Mouse (Mus musculus) R1 (cell line): Measurements from ENCODE around the gene Heca.
A peak's percentile ranks its signal among the peaks of the same experiment; 100 is the strongest.

Experiments
- DNase-seq: peaks from one replicate; pipeline ENCODE4 v3.0.0-alpha.2; 2018; ENCODE audit warnings: low read depth, low spot score

The Heca gene

DNA sequence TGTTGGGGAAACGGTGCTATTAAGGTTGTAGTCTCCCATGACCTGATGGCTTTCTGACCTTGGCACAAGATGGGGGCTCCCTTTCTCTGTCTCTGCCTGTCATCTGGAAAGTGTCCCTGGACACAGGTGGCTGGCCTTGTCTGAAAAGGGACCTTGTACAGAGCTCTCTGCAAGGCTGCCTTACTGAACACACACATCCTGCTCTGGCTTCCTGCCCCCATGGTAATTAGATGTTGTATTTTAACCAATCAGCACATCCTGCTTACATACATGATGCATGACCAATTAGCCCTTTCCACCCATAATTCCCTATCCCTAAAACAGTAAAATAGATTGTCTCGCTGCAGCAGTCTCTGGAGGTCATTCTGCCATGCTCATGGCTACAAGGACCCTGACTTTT is 67.1 kb downstream of the Heca start:
- no peak for DNase-seq

DNA sequence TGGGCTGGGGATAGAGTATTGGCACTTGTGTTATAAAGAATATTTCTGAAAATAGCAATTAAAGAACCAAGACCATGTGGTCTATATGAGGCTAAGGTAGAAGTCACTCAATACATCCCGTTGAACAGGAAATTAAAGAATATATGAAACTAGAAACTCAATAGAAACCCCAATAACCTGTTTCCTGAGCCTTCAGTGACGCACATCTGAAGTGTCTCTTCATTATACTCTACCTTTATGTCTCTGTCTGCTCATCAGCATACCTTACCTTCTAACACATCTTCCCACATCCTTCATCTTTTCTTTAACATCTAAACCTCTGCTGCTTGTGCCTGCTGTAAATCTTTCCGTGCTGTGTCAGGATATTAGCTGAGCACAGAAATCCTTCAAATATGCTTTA is 67.8 kb downstream of the Heca start:
- DNase-seq = no peak

DNA sequence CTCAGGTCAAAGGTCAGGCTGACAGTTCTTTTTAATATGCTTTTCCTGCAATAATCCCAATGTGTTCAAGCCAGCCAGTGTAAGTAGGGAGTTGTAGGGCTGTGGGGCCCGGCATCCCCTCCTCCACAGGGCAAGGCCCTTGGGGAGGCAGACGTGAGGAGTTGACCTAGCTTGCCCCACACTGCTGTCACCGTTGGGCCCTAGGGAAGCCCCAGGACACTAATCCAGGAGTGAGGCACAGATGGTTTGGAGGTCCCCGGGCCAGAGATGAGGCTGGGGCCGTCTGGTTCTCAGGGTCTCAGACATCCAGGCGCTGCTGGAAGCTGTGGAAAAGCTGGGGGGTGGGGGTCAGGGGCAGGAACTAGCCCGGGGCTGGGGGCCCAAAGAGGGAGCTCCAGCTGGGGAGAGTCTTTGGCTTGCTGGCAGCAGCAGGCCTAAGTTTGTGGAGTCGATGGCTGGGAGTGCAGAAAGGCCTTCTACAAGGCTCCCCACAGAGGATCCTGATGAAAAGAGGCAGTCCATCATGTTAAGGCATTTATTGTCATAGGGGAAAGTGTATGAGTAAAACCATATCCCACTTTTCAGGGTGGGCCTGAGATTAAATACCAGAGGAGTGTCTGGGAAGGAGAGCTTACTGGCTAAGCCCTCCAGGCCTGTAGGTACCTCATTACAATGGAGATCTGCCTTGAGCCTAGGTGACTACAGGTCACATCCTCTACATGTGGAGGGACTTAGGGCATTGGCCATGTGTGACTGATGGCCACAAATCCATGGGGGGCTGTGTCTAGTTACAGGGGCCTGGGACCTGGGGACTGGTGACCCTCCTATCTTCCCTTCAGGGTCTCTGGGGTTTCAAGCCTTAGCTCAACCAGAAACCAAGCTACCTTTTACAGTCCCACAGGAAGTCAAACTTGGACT is 69.6 kb downstream of the Heca start:
- DNase-seq = no peak

DNA sequence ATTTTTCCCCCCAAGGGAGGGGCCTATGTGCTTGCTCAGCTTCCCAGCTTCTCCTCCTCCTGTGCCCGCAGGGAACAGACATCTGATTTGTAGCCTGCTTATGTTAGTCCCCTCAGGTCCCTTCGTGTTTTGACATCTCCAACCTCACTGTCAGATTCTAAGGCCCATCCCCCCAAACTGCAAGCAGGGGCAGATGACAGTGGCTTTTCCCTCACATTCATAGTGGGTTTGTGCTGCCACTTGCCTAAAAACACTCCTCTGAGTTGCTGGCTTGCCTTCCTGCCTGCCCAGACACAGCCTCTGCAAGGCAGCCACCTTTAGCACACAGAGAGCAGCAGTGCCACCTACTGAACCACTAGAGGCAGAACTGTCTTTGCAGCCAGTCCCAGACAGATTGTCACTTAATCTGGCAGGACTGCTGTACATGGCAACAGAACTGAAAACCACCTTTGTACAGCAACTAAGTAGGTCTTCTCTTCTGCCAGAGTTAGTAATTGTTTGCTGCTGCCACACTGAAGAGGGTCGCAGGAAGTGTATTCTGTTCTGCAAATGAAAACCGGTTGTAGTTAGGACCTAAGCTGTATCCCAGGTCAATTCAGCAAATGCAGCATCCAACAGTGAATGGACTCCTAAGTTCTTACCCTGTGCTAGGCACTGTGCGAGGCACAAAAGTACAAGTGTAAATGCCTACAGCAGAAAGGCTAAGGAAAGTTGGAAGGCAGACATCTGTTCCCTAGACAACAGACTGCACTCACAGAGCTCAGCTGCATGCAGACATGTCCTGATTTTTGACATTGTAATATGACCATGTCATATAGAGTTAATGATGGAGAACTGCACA is 77.8 kb downstream of the Heca start:
- peak; percentile 75 for DNase-seq

DNA sequence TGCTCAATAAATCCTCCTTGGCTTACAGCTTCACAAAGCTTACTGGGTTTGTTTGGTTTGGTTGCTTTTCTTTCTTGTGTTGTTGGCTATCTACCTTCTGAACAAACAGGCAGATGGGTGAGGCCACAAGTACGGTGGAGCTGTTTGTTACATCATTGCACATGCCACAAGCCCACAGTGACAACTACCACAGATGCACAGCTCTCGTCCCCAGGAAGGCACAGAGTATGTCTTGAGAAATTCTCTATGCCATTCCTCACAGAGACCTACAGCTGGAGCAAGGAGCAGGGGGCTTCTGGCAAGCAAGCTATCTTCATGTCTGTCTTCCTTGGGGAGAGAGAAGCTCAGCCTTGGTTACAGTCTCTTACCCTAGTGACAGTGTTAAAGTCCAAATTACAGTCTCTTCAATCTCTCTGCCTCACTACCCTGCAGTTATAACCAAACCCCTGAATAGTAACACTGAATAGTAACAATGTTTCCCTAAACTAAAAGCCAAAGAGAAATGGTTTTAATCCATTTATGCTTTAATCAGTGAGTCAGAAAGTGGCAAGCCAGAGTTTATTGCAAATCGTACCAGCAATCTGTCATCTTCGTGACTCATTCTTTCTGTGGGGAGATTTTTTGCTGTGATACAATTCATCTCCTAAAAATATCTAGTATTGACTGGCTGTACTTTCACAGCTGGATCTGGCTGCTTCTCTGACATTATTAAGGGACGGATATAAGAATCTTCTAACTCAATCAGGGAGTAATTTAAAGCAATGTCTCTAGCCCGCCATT is 87.0 kb downstream of the Heca start:
- DNase-seq = no peak

DNA sequence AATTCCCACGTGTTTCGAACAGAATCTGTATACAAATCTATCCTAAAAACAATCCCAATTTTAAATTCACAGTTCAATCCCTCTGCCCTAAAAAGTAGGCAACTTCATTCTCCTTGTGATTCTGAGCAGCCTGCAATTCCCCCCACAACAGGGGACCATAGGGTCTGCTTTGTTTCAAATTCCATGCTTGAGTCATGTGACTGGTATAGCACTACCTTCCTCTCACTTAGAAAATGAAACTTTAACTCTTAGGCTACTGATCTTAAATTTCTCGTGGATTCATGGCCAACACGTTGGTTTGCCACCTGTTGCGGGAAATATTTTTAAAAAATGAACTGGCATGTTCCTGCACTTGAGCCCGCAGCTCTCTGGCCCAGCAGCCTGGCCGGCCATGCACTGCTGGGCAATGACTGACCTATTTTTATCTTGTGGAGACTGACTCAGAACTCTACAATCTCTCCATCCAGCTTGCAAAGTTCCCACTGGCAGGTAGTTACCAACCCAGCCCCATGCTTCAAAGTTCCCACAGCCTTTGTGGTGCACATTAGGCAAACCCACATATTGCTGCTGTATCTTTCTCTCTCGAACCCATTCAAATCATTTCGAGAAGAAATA is 90.1 kb downstream of the Heca start:
- DNase-seq = peak; percentile 23

DNA sequence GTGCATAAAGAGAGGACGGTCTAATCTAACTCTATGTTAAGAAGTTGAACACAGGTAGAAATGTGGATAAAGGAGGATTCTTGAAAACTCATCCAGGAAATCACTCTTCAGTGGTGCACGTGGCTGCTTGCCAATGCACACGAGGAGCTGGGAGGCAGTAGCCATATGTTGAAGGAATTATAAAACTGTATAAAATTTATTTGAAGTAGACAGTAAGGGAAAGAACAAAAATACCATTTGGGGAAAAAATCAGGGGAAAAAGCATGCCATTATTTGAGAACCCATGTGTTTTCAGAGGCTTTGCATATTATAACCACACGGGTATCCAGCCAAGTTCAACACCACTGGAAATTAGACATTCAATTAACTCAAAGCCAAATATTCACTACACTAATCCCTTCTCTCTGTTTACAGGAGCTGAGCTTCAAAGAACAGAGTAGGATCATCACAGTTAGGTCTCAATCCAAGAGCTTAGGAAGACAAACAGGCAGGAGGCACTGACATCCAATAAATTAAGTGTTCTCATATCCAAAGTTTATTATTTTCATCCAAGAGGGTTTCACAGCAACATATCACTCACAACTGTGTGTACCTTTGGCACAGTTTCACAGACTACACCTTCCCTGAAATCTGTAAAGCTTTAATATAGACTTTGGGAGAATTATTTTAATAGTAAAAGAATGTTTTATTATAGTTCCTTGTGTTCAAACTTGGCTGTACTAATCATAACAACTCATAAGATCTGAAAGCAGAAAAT is 102.9 kb downstream of the Heca start:
- no peak for DNase-seq

DNA sequence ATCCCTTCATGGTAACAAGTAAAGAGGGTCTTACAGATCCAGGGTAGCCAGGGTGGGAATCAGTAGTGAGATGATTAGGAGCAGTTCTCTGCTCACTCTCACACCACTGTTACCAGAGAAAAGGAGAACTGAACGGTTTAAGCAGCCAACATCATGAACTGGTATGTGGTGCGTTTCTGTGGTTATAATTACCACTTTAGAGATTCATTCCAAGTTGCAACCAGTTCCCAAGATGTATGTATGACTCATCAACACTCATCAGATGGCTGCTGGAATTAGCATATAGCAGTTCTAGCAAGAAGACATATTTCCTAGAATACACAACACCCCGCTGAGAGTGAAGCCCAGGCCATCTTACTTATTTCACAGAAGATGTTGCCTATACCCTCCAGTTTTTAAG is 105.8 kb downstream of the Heca start:
- DNase-seq = no peak

DNA sequence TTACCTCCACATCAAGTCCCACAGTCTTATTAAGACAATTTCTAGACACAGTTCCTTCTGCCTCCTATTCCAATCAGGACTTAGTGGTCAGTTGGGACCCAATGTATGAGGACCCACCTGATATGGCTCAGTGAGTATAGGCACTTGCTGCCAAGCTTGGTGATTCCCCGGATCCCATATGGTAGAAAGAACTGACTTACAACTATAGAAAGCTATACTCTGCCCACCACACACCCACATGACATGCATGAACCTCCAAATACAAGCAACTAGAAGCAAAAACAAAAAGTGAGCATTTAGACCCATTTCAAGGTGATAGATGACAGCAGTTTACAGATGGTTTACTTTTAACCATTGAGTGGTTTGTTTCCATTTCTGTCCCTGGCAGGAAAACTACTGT is 111.6 kb downstream of the Heca start:
- DNase-seq = no peak

DNA sequence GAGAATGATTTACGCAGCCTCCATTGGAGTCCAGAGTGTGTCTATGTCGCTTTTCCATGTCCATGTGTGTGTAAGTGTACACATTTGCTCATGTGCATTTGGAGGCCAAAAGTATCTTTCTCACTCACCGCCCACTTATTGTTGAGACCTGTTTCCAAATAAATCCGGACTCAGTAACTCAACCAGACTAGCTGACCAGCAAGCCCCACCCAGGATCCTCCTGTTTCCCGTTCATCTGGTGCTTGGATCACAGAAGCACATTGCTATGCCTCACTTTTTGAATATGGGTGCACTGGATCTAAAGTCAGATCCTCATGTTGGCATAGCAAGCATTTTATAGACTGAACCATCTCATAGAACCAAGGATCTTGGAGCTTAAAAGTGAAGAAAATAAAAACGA is 112.8 kb downstream of the Heca start:
- DNase-seq = no peak

DNA sequence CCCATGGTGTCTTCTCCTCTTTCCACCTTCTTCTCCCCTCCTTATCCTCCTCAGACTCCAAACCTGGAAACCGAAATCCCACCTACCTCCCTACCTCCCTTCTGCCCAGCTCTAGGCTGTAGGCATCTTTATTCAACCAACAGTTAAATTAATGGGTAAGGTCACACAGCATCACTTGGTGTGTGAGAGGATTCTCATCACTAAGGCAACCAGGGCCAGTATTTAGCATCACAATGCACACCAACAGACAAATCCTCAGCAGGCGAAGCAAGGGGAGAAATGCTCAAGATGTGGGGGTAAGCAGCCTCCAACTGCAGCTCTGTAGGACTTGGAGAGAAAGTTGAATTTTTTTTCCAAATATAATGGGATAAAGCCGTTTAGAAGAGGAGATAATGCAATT is 116.8 kb downstream of the Heca start:
- peak; percentile 68 for DNase-seq

DNA sequence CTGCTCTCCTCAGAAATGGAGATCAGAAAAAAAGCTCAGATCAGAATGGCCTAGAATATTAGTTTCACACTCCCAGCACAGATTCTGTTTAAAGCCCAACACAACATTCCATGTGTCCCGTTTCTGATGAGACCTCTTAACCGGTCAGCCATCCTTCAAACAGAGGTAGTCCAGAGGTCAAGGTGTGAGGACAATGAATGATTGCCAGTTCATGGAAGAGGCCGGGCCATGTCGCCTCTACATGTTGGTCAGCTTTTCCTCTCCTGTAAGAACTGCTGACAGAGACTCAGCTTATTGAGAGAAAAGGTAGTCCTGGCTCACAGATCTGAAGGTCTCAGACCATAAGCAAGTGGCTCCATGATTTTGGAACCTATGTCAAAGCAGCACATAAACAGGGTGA is 118.7 kb downstream of the Heca start:
- DNase-seq = no peak

DNA sequence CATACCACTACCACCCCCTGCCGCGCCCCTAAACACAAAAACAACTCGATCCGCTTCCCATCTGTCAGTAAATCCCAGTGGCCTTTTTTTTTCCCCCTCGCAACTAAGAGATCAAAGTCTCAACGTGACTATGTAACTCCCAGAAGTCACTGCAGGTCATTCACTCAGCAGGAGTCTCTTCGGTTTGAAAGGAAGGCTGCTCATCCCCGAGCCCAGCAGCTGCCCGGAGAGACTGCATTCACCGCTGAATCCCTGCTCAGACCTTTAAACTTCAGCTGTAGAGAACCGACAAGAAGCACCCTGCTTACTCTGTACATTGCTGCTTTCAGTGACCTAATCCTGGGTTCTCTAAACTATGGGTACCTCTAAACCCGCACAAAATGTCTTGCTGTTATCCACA is 120.5 kb downstream of the Heca start:
- DNase-seq = peak; percentile 74

DNA sequence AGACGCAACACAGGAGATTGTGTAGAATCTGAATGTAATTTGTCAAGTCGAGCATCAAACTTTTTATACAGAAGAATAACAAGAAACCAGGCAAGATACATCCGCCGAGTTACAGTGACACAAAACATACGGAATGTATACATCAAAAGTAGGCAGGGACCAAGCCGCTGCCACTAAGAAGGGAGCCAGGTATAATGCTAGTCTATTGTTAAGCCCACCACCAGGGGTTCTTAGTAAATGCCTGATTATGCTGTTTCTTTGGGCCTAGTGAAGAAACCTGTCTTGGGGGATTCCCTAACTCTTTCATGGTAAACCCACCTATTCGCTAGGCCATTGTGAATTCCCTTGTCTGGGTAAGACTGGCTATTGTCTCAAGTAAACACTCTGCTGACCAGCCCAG is 127.4 kb downstream of the Heca start:
- peak; percentile 80 for DNase-seq
